Mouse (Mus musculus) G1E-ER4 (cell line): ENCODE measurements around the gene E030018B13Rik. TPM values are rescaled to one million over a fixed set of nuclear protein-coding genes. Genes with fewer than 3 reads are reported as not detected.
A peak's percentile ranks its signal among the peaks of the same experiment; 100 is the strongest.

ENCODE experiments used
- GATA1 ChIP-seq: IDR thresholded peaks from one replicate; pipeline ENCODE4 v1.8.0; 2012; ENCODE audit warnings: low read length, inconsistent platforms
- polyA plus RNA-seq: library from polyadenylated mRNA; stranded (reverse); fragments of >175 nt; gene quantifications from 2 replicates; pipeline ENCODE4 v1.2.3, GENCODE M21; 2012

Gene E030018B13Rik
- polyA plus RNA-seq, 1 experiment, result not detected

- TF ChIP-seq GATA1, result peak; percentile 96
Observed at GRCm38 (mm10) chr7:63956138-63956823, 39.6 kb downstream of the E030018B13Rik start.

- TF ChIP-seq GATA1, result no peak
Observed at GRCm38 (mm10) chr7:63956981-63957713, 40.5 kb downstream of the E030018B13Rik start.

- no peak for TF ChIP-seq GATA1
Observed at GRCm38 (mm10) chr7:63957872-63958640, 41.4 kb downstream of the E030018B13Rik start.

- no peak for TF ChIP-seq GATA1
Observed at GRCm38 (mm10) chr7:63963632-63964031, 47.0 kb downstream of the E030018B13Rik start.

- no peak for TF ChIP-seq GATA1
Observed at GRCm38 (mm10) chr7:63964121-63964520, 47.5 kb downstream of the E030018B13Rik start.

- no peak for TF ChIP-seq GATA1
Observed at GRCm38 (mm10) chr7:63965135-63965534, 48.5 kb downstream of the E030018B13Rik start.

- TF ChIP-seq GATA1, result no peak
Observed at GRCm38 (mm10) chr7:63965635-63966418, 49.2 kb downstream of the E030018B13Rik start.

GRCm38 (mm10) chr7:63969941-63970340 is 53.3 kb downstream of the E030018B13Rik start:
- no peak for TF ChIP-seq GATA1

Other genes with a start within 250 kb of the E030018B13Rik start
- 56.5 and 68.6 TPM in 2 replicates for gene Klf13, start 22.1 kb downstream of the E030018B13Rik start, polyA plus RNA-seq
- not detected in 2 replicates for gene Trpm1, start 237.0 kb downstream of the E030018B13Rik start, polyA plus RNA-seq